Mouse (Mus musculus) heart, adult 11 months (tissue): Measurements from ENCODE around the gene Vldlr.

Experiments used
- DNase-seq: peaks from one replicate; pipeline ENCODE4 v3.0.0; 2022

The Vldlr gene

DNA sequence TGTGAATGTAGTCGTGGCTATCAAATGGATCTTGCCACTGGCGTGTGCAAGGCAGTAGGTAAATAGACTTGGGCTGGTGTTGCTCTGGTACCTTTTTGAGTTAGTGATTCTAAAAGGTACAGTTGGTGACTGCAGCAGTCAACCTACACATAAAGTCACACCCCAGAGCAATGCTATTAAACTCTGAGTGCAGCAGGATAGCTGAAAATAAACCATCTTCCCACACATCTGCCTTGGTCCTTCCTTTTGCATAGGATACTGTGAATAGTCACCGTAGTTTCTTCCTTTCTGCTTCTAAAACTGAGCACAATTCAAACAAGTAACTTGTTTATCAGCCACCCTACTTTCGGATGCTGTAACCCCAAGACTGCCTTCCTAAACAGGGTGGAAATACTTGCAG, 23.6 kb downstream of the Vldlr start:
- no peak for DNase-seq

DNA sequence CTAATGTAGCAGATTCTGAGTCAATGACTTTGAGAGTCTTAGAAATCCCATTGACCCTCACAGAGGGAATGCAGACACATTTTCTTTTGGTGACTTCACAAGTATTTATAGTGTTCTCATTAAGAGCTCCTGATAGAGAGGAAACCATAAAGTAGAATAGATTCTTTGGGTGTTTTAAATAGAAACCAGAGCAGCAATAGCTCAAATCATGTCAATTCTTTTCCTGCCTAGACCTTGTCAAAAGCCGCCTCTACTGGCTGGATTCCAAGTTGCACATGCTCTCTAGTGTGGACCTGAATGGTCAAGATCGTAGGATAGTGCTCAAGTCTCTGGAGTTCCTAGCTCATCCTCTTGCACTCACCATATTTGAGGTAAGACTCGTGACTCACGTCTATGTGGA, 27.2 kb downstream of the Vldlr start:
- DNase-seq, result no peak

DNA sequence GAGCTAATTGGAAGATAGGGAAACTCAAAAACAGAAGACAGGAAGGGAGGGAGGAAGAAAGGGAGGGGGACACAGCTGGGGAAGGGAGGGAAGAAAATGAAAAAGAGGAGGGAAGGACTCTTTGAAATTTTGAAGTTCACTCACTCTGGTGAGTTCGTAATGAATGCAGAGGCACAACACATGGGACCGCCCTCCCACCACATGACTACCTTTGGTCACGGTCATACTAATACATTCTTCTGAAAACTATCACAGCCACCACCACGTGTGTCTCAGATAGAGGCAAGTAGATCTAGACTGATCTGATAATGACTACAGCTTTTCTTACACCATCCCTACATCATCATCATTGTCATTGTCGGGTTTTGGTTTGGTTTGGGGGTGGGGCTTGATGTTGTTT, 38.5 kb downstream of the Vldlr start:
- DNase-seq, result no peak

DNA sequence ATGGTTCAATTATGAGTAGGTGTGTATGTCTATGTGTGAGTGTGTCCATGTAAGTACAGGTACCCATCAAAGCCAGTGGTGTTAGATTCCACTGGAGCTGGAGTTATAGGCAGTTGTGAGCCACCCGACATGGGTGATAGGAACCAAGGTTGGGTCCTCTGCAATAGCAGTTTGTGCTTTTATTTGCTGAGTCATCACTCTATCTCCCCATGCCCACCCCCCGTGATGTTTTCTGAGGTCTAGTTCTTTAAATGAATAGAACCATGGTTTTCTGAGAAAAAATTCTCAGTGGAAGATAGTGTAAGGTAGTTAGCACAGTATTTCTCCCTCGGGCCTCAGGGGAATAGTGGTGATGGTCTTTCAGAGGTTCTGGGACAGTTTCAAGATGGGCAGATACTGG, 39.4 kb downstream of the Vldlr start:
- no peak for DNase-seq

DNA sequence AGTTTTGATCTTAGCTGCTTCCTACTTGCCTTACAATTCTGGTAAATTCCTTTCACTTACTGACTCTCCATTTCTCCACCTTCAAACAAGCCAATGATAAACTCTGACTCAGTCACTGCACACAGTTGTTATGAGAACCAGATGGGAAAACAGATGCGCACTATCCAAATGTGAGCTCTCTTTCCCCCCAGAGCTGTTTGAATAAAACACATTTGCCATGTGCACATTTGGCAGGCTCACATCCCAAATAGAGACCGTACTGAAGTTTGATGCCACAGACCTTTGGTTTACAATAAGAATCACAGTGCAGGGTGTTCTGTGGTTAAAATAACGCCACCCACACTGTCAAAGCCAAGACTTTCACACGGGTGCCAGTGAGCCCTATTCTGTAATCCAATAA, 43.8 kb downstream of the Vldlr start:
- no peak for DNase-seq

DNA sequence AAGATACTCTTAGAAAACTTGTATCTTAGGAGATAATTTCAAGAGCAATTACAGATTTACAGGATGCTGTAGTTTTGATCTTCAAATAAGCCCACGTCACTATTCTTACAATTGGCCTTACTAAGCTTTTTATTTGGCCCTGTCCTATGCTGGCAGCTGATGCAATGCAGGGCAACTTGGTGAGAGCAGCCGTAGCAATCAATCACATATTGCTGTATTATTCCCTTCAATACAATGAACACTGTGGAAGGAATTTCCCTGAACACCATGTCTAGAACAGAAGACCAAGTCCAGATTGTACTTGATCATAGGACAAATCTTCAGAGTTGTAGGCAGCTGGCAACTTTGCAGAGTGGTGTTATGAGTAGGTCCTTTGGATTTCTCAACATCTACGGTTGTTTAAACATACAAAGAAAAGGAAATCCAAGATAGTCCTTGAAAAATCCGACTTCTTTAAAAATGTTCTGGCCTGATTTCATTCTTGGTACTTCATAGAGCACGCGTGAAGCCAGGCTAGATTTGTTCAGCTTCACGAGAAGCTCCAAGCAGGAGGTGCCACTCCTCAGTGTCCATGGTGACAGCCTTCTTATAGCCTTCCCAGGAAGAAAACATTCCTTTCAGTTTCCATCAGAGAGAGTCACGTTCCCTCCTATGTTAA, 44.5 kb downstream of the Vldlr start:
- no peak for DNase-seq

DNA sequence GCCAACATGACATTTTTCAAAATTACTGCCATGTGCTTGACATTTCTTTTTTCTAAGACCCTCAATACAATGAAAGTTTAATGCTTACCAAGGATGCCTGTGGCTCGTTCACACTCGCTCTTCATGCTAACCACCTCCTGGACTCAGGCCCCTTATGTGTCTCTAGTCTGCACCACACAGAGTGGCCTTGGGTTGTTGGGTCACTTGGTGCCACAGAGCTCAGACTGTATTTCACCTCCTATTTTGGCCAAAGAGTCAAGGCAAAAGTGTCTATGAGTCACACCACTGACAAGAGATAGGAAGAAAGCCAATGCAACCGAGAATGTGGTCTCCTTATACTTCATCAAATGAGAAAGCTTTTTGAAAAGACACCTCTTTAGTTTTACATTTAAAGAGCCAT, 45.9 kb downstream of the Vldlr start:
- DNase-seq, result no peak

DNA sequence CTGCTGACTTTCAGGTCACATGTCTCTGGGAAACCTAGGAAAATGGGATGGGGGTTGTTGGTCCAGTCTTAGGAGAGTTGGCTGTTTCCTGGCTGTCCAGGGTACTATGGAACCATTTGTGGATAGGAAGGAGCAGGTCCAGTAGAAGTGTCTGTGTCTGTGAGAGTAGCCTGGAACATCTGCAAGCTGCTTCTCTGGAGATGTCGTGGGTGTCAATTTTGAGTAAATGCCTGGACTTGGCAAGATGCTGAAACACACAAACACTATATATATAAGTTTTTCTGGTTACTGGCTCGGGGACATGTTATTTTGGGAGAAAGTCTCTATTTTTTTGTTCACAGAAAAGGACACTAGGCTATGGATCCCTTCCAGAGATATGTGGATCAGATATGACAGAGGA, 57.1 kb downstream of the Vldlr start:
- DNase-seq, result no peak

DNA sequence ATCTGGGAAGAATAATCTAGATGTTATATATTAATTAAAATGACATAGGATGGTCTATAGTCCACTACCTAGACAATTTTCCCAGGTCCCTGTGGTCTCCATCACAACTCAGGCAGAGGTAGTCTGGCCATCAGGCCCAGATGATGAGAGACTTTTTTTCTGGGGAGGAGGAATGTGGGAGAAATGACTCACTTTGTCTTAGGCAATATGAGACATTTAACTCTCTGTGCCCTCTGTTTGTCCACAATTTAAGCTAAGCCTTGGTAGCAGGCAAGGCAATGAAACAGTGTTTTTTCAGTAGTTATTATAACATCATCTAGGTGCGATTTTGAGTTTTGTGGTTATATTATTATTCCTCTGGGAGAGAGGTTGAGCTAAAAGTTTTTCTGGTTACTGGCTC, 58.1 kb downstream of the Vldlr start:
- DNase-seq, result no peak

DNA sequence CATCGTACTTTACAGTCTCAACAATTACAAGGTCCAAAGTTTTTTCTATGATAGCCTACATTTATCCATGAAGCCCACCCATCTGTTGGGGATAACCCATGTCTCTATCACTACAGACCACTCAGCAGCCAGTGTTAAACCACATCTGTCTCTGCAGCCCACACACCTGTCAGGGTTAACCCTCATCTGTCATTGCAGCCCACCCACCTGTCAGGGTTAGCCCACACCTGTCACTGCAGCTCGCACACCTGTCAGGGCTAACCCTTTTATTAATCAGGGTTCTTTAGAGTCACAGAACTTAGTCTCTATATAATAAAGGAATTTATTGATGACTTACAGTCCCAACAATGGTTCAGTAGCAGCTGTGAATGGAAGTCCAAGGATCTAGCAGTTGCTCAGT, 62.9 kb downstream of the Vldlr start:
- no peak for DNase-seq
